Mouse (Mus musculus) spleen, adult 18-20 months (tissue): ENCODE results near the gene Tom1l2.

Experiments used
- DNase-seq, 2 experiments: peaks; one replicate each; pipeline ENCODE4 v3.0.0; 2022; ENCODE audit warnings: mixed read lengths in 2 of 2

The Tom1l2 gene

DNA sequence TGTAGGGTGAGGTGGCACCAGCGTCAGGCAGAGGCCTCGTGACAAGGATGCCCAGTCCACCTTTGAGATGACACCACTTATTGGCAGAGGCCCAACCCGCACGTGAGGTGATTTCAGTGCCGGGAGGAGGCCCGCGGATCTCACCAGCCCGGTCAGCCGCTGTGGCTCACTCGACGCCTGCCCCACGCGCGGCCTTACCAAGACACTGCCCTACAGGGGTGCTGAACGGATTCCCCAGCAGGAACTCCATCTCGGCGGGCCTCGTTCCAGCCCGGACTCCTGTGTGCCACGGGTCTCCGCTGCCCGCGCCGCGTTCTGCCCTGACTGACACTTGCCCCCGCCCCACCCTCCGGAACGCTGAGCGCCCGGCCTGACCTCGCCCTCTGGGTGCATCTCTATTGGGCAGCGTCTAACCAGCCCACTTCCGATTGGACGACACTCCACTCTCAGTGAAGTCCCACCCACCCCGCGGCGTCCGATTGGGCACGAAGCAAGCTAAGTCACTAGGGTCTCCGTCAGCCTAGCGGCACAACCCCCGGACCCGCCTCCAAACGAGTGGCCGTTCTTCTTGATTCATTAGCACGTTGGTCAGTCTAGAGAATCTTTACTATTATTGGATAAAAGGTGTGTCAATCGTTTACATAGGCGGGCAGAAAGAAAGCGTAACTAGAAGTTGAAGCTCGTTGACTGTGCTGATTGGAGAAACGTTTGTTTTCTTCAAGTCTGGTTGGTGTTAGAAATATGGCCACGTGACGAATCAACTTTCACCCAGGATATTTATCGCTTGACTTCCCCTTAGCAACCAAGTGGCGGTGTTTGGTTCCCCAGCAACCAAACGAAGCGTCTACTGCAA lies at the start of gene Tom1l2, which contains the start of gene Drc3:
Tom1l2 (minus strand) TSS at position 347 of the 853 bp plus-strand sequence.
Drc3 (plus strand) TSS at position 771 of the 853 bp plus-strand sequence.
- DNase-seq = peak; percentile 93 to 99

DNA sequence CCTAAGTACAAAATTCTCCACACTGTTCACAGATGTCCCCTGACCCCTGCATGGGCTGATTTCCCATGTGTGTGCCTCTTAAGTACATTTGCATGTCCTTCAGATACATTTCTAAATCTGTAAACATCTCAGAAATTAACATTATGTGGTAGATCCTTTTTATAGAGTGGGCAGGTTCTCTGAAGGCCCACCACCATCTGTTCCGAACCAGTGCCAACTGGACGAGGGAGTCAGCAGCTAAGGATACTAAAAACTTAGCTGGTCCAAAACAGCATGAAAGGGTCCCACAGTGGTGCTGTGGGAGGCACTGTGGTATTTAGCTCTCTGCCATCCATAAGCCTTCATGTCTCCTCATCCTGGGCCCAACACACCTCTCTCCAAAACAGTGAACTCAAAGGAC lies 44.5 kb upstream of the Tom1l2 start:
- DNase-seq = no peak

DNA sequence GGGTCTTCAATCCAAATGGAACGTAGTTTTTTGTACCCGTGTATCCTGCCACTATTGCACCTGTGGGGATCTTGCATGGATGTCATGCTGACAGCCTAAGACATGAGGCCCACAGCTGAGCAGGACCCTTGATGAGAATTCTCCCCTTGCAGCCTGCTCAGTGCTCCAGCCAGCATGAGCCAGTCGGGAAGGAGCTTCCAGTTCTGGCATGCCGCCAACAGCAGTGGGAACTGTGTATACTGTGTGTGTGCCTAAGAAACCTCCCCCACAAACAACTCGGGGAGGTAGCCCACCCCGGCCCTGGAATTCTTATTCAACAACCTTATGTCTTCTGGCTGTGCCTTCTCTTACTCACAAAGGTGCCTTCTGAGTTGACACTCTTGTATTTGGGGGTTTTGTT lies 43.8 kb upstream of the Tom1l2 start:
- DNase-seq = no peak

DNA sequence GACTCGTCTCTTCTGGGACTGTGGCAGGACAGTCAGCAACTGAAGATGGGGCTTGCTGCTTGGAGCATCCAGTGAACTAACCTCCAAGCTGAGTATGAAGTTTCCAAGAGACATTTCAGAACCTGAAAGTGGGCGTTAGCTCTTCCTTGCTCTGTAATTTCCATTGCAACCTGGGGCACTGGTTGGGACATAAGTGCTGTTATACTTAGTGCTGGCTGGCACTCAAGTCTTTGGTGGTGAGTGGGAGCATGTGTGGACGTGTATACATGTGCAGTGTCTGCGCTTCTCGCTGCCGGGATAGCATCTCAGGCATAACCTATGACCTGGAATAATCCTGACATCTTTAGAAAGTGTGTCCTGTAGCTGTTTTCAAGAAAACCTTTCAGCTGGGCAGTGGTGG lies 38.6 kb upstream of the Tom1l2 start:
- DNase-seq = no peak

DNA sequence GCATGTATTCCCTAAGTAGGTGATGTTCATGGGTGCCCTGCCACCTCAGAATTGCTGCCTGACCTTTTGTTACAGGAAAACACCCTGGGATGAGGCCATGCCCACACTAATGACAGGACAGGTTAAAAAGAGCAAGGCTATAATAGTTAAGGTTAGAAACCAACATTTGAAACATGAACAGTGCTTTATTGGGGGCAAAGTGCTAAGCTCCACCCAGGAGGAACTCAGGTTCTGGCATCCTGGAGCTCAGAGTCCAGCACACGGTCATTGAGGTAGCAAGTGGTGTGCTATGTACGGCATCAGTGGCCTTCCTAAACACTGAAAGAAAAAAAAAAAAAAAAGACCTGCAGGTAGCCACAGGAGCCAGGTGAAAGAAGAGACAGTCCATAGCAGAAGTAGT lies 35.2 kb upstream of the Tom1l2 start:
- DNase-seq = no peak

DNA sequence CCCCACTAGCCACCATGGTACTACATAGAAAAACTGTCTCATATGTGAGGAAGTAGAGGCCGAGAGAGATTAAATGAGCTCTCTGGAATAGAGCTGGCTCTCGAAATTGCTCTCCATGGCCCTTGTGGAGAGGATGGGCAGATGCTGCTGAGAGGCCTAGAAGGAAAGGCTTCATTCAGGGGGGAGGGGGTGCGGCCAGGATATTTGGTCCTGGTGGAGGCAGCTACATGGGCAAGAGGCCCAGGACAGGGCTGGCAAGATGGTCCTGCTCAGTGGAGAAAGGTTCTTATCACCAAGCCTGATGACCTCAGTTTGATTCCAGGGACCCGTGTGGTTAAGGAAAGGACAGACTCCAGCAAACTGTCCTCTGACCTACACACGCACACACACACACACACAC lies 33.2 kb upstream of the Tom1l2 start:
- DNase-seq = no peak

DNA sequence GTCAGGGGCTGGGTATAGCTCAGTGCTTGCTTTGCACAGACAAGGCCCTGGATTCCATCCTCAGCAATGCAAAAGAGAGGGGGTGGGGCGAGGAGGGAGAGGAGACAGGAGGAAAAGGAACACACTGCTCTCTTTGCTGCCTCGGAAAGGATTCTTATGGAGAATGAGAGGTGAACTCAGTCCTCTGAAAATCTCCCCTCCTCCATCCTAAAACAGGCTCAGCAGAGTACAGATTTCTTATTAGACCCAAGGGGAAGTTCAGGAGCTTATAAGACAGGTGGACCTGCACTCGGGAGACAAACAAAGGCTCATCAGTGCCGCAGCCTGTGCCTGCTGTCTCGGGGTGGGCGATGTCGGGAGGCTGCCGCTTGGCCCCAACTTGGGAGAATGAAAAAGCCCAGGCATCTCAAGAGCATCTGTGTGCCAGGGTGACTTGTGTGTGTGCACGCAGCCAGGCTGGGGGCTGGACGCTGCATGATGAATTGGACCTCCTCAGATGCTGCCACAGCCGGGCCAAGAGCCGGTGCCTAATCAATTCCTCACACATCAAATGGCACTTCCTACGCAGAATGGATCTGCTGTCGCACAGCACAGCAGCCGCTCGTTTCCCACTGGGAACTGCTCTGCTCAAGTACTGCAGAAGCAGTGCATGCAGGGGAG lies 32.2 kb upstream of the Tom1l2 start:
- DNase-seq = no peak

DNA sequence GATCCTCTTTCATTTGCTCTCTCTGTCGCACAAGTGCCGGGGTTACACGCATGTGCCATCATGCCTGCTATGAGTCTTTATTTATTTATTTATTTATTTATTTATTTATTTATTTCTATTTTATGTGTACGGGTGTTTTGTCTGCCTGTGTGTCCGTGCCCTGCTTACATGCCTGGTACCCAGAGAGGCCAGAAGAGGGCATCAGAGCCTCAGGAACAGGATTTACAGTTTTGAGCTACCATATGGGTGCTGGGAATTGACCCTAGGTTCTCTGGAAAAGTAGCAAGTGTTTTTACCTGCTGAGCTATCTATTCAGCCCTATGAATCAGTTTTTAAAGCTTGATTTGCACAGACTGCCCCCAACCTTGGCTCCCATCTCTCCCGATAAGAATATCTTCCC lies 30.8 kb upstream of the Tom1l2 start:
- DNase-seq = no peak

DNA sequence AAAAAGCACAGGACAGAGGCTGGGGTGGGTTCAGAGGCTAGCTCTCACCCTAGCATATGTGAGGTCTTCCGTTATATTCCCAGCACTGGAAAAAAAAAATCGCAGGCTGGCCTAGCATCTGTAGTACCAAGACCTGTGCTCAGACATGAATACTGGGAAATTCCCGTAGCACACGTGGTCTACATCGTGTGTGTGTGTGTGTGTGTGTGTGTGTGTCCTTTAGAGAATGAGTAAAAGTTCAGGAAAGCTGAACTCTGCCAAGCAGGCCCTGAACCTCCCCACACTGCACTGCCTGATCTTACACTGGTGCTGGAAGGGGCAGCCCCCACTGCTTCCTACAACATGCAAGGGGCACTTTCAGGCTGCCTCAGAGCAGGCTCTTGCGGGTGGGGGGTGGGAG lies 21.8 kb upstream of the Tom1l2 start:
- no peak for DNase-seq

DNA sequence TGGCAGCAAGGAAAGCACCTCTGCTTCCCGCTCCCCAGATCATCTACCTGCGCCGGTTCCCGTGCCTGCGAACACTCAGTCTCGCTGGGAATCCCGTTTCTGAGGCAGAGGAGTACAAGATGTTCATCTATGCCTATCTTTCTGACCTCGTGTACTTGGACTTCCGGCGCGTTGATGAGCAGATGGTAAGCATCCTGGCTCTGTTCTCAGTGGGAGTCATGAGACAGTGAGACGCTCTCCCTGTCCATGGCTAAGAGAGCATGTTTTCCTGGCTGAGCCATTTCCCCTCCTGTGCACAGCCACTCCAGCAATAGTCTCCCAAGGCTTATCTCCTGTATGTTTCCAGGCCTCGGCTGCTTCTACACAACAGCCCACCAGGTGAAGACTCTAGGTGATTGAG lies 17.7 kb upstream of the Tom1l2 start:
- no peak for DNase-seq

DNA sequence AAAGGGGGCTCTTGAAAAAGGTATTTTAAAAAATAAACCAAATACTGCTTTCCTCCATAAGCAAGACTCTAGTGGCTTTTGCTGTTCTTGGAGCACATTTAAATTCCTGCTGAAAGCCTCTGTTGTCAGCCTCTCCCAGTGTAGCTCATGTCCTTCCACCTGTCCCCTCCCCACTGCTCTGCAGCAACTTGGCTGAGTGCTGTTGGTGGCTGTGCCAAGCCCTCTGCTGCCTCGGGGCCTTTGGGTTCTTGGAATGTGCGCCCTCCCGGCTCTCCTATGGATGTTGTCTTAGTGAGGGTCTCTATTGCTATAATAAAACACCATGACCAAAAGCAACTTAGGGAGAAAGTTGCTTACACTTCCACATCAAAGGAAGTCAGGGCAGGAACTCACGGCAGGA lies 16.7 kb upstream of the Tom1l2 start:
- DNase-seq = no peak

DNA sequence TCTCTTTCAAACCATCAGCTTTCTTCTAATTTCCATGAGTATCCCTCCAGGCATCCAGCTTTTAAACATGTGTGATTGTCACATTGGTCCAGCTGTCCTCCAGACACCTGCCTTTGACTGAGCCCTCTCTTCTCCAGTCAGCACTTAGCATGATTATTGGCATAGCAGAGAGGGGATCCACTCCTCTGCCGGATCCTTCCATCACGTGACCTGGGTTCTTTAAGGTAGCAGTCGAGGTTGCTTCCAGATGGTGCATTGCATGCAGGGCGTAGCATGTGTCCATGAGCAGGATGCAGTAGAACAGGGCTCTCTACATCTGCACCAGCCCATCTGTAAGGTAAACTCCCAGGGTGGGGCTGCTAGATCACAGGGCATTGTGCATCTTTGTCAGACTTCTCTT lies 16.2 kb upstream of the Tom1l2 start:
- no peak for DNase-seq

DNA sequence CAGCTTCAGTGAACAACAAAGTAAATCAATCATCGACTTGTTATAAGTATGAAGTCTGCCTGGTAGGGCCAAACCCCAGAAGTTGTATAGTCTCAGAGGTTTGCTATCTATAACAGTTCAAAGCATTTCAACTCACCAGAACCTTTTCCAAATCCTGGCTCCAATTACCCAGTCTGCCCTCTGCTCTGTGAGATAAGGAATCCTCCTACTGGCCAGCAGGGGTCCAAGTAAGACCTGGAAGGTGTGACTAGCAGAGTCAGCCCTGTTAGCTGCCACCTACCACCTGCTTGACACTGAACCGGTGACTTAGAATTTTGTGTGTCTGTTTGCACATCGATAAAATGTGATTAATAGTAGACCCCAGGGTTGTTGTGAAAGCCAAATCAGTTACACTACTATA lies 14.6 kb upstream of the Tom1l2 start:
- DNase-seq = no peak

DNA sequence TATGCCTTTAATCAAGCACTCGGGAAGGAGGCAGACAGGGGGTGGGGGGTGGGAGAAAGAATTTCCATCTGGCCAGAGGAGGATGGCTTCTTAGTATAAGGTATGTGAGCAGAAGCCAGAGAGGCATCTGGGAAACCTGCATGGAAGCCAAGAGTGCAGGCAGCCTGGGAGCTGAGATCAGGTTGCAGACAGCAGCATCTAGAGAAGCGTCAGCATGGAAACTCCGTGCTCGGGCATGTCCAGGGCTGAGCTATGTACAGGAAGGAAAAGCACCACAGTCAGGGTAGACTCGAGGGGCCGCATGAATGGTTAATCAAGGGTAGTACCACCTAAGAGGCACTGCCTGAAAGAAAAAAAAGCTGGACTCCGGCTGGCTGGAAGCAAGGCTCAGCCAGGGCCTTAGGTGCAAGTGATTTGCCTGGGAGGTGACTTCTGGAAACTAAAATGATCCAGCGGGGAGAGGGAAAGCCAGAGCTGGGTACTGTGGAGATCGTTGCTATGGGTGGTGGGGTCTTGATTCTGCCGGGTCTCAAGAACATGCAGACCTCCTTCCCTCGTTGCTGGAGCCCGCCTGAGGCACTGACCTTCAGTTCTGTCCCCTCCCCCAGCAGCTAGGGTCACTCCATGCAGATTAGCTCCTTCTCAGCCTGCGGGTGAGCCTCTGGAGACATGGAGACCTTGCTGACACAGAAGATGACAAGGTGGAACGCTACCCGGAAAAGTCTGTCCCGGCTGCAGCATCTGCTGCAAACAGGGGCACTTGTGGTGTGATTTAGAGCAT lies 13.7 kb upstream of the Tom1l2 start:
- no peak for DNase-seq

DNA sequence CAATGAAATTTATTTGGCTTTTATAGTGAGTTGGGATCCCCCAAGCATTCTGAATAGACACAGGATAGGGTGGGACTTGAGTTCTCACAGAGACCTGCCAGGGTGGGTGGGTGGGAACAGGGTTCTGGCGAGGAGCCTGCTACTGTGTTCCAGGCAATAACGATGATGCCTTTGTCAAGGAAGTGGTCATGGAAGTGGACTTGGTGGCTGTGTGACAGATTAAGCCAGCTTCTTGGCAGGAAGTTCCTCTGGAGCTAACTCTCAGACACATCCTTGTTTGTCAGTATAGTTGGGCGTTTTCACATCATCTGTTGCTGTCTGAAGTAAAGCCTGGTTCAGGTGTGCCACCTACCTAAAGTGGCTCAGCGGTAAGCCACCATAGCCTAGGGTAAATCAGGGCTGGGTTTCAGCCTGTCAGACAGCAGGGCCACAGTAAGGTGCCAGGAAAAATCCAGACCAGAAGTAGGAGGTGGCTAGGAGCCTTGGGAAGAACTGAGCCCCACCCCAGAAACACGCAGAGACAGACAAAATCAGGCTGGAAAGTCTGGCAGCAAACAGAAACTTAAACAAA lies 8.0 kb upstream of the Tom1l2 start:
- DNase-seq = no peak

DNA sequence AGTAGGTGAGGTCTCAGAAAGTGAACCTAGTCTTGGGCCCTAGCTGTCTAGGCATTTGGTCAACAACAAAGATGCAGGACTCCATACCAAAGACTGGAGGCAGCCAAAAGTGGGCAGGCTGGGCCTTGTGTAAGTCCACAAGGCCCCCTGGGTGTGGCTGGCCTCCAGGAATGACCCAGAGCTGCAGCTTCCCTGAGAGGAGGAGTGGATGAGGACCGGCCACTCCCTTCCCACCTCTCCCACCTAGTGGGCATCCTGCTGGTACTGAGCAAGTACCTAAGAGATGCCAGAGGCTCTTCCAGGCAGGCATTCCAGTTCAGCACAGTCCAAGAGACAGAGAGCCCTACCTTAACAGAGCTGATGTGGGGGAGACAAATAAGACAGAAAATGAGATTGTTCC lies 7.2 kb upstream of the Tom1l2 start:
- no peak for DNase-seq

DNA sequence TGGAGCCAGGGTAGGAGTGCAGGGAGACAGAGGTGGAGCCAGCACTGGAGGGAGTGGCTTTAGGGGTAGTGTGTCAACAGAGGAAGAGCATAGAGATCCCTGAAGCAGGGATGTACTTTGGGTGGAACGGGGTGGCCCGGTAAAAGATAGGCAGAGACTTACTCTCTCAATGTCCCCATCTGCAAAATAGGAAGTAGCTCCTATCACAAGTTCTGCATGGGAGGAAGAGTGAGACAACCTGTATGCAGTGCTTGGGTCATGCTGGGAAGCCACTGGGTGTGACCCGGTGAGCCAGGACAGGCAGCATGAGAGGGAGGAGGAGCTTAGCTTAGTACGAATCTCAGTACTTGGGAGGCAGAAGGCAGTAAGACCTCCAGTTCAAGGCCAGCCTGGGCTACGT lies 6.4 kb upstream of the Tom1l2 start:
- no peak for DNase-seq

DNA sequence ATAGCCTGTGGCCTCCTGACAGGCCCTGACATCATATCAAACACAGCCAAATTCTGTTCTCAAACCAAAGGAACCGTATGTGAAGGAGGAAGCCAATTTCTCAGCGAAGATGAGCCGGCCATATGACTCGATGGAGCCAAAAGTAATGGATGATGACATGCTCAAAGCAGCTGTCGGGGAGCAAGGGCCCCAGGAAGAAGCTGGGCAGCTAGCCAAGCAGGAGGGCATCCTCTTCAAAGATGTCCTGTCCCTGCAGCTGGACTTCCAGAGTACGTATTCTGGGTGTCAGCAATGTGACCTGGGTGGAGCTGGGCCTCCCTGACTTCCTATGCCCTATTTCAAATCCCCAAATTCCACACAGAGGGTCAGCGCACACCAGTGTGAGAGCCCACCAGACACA lies 5.8 kb upstream of the Tom1l2 start:
- DNase-seq = no peak

DNA sequence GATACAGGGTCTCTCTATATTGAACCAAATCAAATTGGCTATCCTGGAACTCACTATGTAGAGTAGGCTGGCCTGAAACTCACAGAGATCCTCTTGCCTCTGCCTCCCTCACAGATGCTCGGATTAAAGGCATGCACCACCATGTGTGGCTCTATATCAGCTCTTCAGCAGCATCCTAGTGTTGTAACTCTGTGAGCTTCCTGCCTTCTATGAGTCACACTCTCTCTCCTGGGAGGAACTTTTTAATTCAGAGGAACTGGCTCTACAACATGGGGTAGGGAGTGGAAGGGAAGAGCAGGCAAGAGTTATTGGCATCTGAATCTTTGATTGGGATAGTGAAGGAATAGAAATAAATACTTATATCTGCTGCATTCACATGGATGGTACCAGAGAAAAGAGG lies 4.4 kb upstream of the Tom1l2 start:
- no peak for DNase-seq

DNA sequence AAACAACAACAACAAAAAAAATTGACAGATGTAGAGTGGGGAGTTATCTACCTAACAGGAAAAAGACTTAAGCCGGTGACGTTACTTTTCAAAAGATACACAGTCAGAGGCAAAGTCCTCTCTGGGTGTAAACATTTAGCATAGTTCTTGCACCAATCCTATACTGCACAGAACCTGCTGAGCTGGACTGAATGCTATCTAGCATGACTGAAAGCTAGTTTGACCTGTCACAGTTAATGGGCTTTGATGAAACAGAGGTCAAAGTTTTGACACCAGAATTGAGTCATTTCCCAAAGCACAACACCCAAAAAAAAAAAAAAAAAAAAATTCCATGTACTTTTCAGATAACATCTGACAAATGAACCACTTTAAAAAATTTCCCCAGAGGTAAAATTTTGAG lies 3.2 kb upstream of the Tom1l2 start:
- no peak for DNase-seq

DNA sequence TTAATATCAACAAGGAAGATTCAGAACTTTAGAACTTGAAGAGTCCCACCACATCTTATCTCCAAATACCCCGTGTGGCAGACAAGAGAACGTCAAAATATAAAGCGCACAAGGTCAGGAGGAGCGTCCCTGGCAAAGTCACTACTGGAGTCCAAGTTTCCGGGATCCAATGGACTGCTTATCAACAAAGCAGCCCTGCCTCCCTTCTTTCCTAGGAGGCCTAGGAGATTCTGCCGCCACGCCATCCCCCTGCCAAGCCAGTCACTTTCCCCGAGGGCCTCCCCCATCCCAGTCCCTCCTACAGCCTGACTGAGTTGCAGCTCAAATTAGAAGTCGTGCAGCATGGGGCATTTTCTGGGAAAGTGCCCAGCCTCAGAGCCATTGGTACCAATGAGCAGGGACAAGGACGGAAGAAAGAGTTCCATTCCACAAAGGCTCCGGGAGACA lies 757 bp downstream of the Tom1l2 start:
- DNase-seq = no peak

DNA sequence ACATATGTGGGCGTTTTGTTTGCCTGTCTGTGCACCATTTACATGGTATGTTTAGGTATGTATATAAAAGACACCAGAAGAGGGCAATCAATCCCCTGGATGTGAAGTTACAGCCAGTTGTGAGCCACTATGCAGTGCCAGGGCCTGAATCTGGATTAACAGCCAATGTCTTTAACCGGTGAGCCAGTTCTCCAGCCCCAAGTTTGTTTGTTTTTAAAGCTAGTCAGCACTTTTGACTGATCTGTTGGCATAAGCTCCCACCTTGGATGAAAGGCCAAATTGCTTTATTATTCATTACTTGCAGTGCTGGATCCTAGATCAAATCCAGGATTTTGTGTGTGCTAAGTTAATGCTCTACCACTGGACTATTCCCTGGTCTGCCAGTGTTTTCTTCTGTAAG lies 1.3 kb downstream of the Tom1l2 start:
- no peak for DNase-seq

DNA sequence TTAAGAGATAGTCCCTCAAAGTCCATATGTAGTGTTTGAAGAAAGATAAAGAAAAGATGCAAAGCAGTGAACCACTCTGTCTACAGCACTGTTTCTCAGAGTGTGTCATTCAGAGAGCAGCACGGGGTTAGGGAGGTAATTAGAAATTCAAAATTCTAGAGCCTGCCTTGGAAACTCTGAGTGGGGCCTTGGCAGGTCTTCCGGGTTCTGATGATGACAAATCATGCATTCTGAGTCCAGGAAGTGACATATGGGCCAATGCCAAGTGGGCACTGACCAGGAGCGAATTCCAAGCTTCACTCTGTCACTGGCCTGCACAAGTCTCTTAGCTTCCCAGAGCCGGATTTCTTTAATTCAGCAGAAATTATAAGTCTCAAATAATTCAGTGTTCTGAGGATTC lies 6.2 kb downstream of the Tom1l2 start:
- DNase-seq = no peak
